ENCODE assay signal across 7 mouse cellular contexts in the genomic region with DNA sequence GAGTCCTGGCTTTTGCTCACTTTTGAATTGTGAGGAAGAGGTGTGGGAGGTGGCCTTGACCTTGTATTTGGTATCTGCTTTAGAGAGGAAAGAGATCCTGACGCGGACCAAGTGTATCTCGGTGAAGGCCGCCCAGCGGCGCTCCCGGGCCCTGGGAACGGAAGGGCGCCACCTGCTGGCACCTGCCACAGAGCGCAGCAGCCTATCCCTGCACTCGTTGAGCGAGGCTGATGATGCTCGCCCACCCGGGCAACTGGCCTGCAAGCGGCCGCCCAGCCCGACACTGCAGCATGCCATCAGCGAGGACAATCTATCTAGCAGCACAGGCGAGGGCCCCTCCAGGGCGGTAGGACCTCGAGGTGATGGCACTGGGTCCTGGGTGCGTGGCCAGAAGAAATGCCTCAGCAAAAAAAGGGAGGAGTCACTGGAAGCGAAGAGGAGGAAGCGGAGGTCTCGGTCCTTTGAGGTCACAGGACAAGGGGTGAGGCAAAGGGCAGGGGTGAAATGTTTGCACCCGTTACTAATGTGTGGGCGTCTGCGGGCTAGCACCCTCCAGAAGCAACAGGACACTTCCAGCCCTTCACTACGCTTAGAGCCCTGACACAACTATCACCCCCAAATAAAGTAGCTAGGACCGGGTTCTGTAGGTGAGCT. TPM values are rescaled to one million over a fixed set of nuclear protein-coding genes. Genes with fewer than 3 reads are reported as not detected.
DNase-seq lines count a peak whose midpoint lies in the region; ATAC-seq lines count a peak whose summit lies in the region.

No protein-coding gene starts in this region.

- H3K36me3 ChIP-seq in intestine, embryonic 15.5 days, result no peaks in the 10 kb centered on the region
- H3K36me3 ChIP-seq in limb, embryonic 12.5 days, result no peaks in the 10 kb centered on the region
- H3K36me3 ChIP-seq in midbrain, embryonic 14.5 days (ENCODE audit: control insufficient read depth, insufficient read depth, low read length), result no peaks in the 10 kb centered on the region

- H3K9me3 ChIP-seq in intestine, embryonic 15.5 days, result no peaks in the 10 kb centered on the region
- H3K9me3 ChIP-seq in limb, embryonic 12.5 days, result no peaks in the 10 kb centered on the region
- no peaks in the 10 kb centered on the region for H3K9me3 ChIP-seq in midbrain, embryonic 14.5 days (ENCODE audit: control insufficient read depth, low read length)

- WGBS in intestine, embryonic 15.5 days, result 11% methylated on average over 30 of the region's 30 CpGs
- whole genome bisulfite sequencing in limb, embryonic 12.5 days, result 10% methylated on average over 30 of the region's 30 CpGs
- 14% methylated on average over 30 of the region's 30 CpGs for WGBS in midbrain, embryonic 14.5 days

- H3K27ac ChIP-seq in intestine, embryonic 15.5 days, result no peak overlapping the region
- H3K27ac ChIP-seq in limb, embryonic 12.5 days, result no peak overlapping the region
- no peak overlapping the region for H3K27ac ChIP-seq in midbrain, embryonic 14.5 days (replicated peaks; ENCODE audit: low read depth, low read length)

- intact Hi-C loops in gastrocnemius, postnatal 36 days (cut with DNase I), result loop anchor here (1.0 kb wide), 1 partner anchor 44 kb away; no protein-coding TSS in a partner anchor

- peaks cover 20% of the 10 kb centered on the region for H3K4me1 ChIP-seq in intestine, embryonic 15.5 days (replicated peaks)
- H3K4me1 ChIP-seq in limb, embryonic 12.5 days (replicated peaks), result peaks cover 25% of the 10 kb centered on the region
- H3K4me1 ChIP-seq in midbrain, embryonic 14.5 days (ENCODE audit: control insufficient read depth, insufficient read depth, low read length), result peaks cover 34% of the 10 kb centered on the region

- no peak overlapping the region for H3K9ac ChIP-seq in intestine, embryonic 15.5 days
- no peak overlapping the region for H3K9ac ChIP-seq in limb, embryonic 12.5 days (replicated peaks)
- H3K9ac ChIP-seq in midbrain, embryonic 14.5 days (replicated peaks; ENCODE audit: low read length), result peak overlapping the region; percentile 36; the same call in 1 of the 2 replicates

- no peak overlapping the region for H3K4me3 ChIP-seq in intestine, embryonic 15.5 days (replicated peaks)
- H3K4me3 ChIP-seq in limb, embryonic 12.5 days (replicated peaks), result peak overlapping the region; percentile 19
- peak overlapping the region; percentile 16; the same call in 1 of the 2 replicates for H3K4me3 ChIP-seq in midbrain, embryonic 14.5 days (replicated peaks; ENCODE audit: low read depth, low read length)

- peak; percentile 64 for ATAC-seq in intestine, embryonic 15.5 days
- 0 out of 2 replicates have a peak, but pooled peaks have one; percentile 9 for ATAC-seq in limb, embryonic 12.5 days (ENCODE audit: insufficient number of reproducible peaks, insufficient read depth, low FRiP score, low TSS enrichment, low read depth)
- peak; percentile 56; the same call in 1 of the 2 replicates for ATAC-seq in midbrain, embryonic 14.5 days (ENCODE audit: low FRiP score, low TSS enrichment)

- peaks cover 92% of the 10 kb centered on the region for H3K27me3 ChIP-seq in intestine, embryonic 15.5 days (replicated peaks)
- peaks cover 100% of the 10 kb centered on the region for H3K27me3 ChIP-seq in limb, embryonic 12.5 days
- peaks cover 27% of the 10 kb centered on the region for H3K27me3 ChIP-seq in midbrain, embryonic 14.5 days (ENCODE audit: control insufficient read depth, insufficient read depth, low read length)

- peak overlapping the region; percentile 44 for H3K4me2 ChIP-seq in intestine, embryonic 15.5 days (replicated peaks)
- H3K4me2 ChIP-seq in limb, embryonic 12.5 days, result peak overlapping the region; percentile 43
- peak overlapping the region; percentile 44 for H3K4me2 ChIP-seq in midbrain, embryonic 14.5 days (ENCODE audit: low read length)

- DNase-seq in adrenal gland, adult 2 months, result peak; percentile 84
- DNase-seq in embryo, embryonic 10.5 days (ENCODE audit: low spot score), result peak; percentile 90
- peak; percentile 81 to 82 for DNase-seq in gastrocnemius, postnatal 36 days
- peak; percentile 93 for DNase-seq in midbrain, embryonic 14.5 days
- peak; percentile 46 for DNase-seq in spleen, adult 12 weeks (ENCODE audit: low spot score)

RNA-seq across cellular contexts. Expression of a gene that starts 6.6 kb away (rescaled TPM):
- total RNA-seq in adrenal gland, adult 2 months (2021), result not detected
- polyA plus RNA-seq in adrenal gland, adult 2 months (2012; rRNA removed), result 0.24 and 0.32 TPM in 2 replicates
- total RNA-seq in gastrocnemius, postnatal 36 days (2021), result under 1 TPM in 1 of 2 experiments, not detected in 1; 0.28 TPM
- polyA plus RNA-seq in intestine, embryonic 15.5 days (2015; fragmentation: Nextera tagmentation; extraction: Ambion mirVana), result 1.4 and 1.5 TPM in 2 replicates
- 1.5 TPM in 2 replicates for polyA plus RNA-seq in limb, embryonic 12.5 days (2016; fragmentation: Nextera tagmentation; extraction: Ambion mirVana)
- polyA plus RNA-seq in midbrain, embryonic 14.5 days (2014; fragmentation: Nextera tagmentation; extraction: Ambion mirVana), result 18.6 and 21.6 TPM in 2 replicates

RNA-seq across cellular contexts. Expression of a gene that starts 9.5 kb away (rescaled TPM):
- not detected for total RNA-seq in adrenal gland, adult 2 months (2021)
- polyA plus RNA-seq in adrenal gland, adult 2 months (2012; rRNA removed), result not detected in 2 replicates
- not detected for total RNA-seq in gastrocnemius, postnatal 36 days (2021)
- 0.21 and 0.51 TPM in 2 replicates for polyA plus RNA-seq in intestine, embryonic 15.5 days (2015; fragmentation: Nextera tagmentation; extraction: Ambion mirVana)
- polyA plus RNA-seq in limb, embryonic 12.5 days (2016; fragmentation: Nextera tagmentation; extraction: Ambion mirVana), result not detected in 2 replicates
- not detected in 2 replicates for polyA plus RNA-seq in midbrain, embryonic 14.5 days (2014; fragmentation: Nextera tagmentation; extraction: Ambion mirVana)

RNA-seq across cellular contexts. Expression of a gene that starts 24.0 kb away (rescaled TPM):
- under 1 TPM; 0.48 to 0.66 TPM for total RNA-seq in adrenal gland, adult 2 months (2021)
- polyA plus RNA-seq in adrenal gland, adult 2 months (2012; rRNA removed), result 0.48 and 1.3 TPM in 2 replicates
- total RNA-seq in gastrocnemius, postnatal 36 days (2021), result 1 to 10 TPM; 1.3 TPM
- polyA plus RNA-seq in intestine, embryonic 15.5 days (2015; fragmentation: Nextera tagmentation; extraction: Ambion mirVana), result 0.33 and 0.45 TPM in 2 replicates
- 0.06 TPM in 1 of 2 replicates, not detected in the other for polyA plus RNA-seq in limb, embryonic 12.5 days (2016; fragmentation: Nextera tagmentation; extraction: Ambion mirVana)
- polyA plus RNA-seq in midbrain, embryonic 14.5 days (2014; fragmentation: Nextera tagmentation; extraction: Ambion mirVana), result 0.88 and 0.96 TPM in 2 replicates

Comparison
In these comparisons a context has a peak if more than half of its experiments do, and no peak if none do; other contexts are left out.
1. ATAC-seq: peak in every context shown above with its lines; median percentile 64 in intestine, embryonic 15.5 days; 56 in midbrain, embryonic 14.5 days; 9 in limb, embryonic 12.5 days.